Mouse (Mus musculus) lung, postnatal 25 days (tissue): ENCODE measurements around the gene Ksr1.

ENCODE experiments used
- DNase-seq: peaks from one replicate; pipeline ENCODE4 v3.0.0; 2022; ENCODE audit warnings: low spot score

The Ksr1 gene

DNA sequence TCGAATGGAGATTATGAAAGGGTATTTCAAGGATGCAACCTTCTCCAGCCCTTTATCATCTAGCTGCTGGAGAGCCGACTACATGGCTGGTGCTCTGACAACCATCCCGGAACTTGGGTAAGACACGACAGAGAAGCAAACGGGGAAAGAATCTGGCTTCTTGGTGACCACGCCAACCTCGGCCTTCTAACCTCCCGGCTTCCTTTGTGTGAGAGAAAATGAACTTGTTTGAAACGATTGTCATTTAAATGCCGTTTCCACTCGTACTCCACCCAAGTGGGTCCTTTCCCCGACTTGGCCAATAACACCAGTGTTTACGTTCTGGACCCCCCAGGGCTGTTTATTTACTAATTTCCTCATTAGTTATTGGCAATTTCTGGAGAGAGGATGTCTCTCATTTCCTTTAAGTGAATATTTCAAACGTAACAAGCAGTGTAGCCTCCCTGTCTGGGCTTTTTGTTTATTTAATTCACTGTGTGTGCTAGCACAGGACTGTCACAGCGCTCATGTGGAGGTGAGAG, 52.8 kb downstream of the Ksr1 start:
- DNase-seq, result no peak

- DNase-seq, result no peak
Measured at GRCm38 (mm10) chr11:79092802-79093201, 53.4 kb downstream of the Ksr1 start.

DNA sequence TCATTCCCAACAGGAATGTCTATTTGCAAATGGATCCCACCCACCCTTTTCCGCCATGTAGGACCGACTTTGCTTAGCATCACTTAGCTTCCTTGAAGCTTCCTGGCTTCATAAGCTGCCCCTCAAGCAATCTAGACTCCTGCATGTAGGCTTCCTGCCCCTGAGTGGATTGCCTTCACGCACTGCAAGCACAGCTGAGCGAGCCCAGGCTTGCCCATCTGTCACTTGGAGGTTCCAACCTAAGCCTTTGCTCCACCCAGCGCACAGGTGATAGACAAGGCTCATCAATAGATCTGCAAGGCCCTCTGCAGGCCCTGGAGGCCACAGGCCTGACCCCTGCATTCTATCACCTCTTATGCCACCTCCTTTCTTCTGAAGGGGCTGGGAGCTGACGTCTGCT, 54.0 kb downstream of the Ksr1 start:
- no peak for DNase-seq

GRCm38 (mm10) chr11:79089756-79090155, 56.5 kb downstream of the Ksr1 start:
- DNase-seq, result no peak

- no peak for DNase-seq
Measured at GRCm38 (mm10) chr11:79089027-79089426, 57.2 kb downstream of the Ksr1 start.

DNA sequence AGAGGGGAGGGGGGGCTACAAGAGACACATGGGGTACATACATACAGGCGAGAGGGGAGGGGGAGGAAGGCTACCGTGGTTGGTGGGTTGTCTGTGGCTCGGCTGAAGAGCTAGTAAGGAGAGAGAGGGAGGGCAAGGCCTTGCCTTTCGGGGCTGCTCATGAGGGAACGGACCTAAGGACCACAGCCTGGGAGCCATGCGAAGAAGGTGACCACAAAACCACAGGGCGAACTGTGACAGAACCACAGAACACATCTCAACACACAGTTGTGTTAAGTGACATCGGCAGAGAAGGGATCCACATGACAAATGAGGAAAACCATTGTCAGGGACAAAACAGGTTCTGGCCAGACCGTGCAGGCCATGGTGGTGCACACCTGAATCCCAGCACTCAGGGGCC, 57.9 kb downstream of the Ksr1 start:
- no peak for DNase-seq

- no peak for DNase-seq
Measured at GRCm38 (mm10) chr11:79087731-79088311, 58.4 kb downstream of the Ksr1 start.

DNA sequence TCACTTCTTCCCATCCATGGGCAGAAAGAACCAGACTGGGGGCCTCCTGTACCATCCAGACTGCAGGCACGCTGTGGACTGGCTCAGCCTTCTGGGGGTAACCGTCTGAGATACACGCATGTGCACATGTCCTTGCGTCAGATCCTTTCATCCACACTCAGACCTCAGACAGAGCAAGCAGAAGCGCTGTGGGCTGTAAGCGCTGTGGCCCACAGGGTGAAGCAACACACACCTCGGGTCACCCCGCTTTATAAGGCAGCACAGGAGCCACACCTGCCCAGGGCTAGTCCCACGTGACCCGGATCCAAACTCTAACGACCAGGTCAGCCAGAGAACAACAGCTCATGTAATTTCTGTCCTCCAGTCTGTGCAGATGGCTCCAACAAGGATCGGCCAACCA, 59.4 kb downstream of the Ksr1 start:
- DNase-seq, result no peak

- DNase-seq, result no peak
Measured at GRCm38 (mm10) chr11:79085059-79085458, 61.1 kb downstream of the Ksr1 start.

DNA sequence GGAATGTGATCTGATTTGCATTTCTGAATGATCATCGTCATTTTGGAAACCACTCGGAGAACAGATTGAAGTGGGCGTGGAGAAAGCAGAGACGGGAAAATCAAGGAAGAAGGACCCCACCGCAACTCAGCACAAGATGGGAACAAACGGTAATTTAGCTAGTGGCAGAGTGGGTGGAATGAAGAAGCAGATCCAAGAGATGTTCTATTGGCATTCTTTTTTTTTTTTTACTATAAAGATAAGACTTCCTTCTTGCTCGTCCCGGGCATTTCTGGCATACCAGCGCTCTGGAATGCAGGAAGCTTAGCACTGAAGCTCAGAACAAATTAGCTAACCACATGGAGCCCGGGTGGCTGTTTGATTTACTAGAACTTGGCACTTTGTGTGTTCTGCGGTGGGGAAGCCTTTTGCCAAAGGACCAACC, 63.2 kb downstream of the Ksr1 start:
- peak; percentile 65 for DNase-seq

DNA sequence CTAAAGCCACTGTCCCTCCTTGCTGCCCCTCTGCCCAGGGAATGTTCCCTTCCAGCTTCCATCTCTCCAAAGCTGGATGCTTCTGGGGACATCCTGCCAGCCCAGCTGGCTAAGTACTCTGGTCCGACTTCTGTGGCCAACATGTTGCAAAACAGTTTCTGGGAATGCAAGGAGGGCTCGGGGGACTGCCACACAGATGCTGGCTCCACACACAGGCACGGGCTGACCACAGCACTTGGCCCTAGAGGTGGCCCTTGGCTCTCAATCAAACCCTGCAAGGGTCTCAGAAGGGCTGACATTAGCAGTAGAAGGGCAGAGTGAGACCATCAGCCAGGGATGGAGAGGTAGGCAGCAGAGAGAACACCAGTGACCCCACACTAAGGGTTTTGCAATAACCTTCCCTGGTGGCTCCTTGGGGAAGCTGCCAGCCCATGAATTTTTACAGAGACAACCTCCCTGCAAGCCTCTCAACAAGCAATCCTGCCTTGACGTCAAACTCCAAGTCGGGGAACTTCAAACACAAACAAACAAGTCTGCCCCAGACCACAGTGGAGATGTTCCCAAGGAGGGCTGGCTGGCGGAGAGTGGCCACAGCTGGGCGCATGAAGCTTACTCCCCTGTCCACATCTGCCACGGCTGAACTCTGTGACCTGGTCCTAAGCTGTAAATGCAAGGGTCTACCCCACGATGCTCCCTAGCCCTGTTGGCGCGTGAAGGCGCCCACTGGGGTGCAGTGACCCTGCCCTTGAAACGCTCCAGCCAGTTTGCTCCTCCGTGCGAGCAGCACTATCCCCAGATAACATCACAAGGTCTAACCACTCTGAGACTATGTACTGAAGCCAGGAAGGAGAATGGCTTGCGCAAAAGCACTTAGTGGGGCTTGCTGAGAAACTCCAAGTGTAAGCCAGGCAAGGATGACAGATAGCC, 65.0 kb downstream of the Ksr1 start:
- DNase-seq, result peak; percentile 73

GRCm38 (mm10) chr11:79080081-79080480, 66.1 kb downstream of the Ksr1 start:
- DNase-seq, result peak; percentile 59

- DNase-seq, result peak; percentile 49
Measured at GRCm38 (mm10) chr11:79076484-79076883, 69.7 kb downstream of the Ksr1 start.

DNA sequence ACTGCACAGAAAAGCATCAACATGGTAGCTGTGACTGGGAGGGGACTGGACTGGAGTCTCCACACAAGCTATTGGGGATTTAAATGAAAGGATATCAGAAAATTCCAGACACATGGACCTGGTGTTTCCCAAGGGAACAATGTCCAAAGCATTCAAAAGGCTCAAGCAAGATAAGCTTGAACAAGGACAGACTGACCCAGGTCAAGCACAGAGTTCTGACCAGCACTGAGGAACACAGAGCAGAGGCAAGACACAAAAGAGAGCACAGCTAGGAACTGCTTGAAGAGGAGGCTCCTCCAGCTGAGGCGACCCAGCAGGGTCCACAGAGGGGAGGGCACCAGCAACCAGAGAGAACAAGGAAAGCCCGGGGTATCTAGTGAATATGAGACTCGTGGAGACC, 71.2 kb downstream of the Ksr1 start:
- DNase-seq, result no peak

GRCm38 (mm10) chr11:79074611-79075010, 71.6 kb downstream of the Ksr1 start:
- DNase-seq, result no peak

- DNase-seq, result no peak
Measured at GRCm38 (mm10) chr11:79073583-79073982, 72.6 kb downstream of the Ksr1 start.

DNA sequence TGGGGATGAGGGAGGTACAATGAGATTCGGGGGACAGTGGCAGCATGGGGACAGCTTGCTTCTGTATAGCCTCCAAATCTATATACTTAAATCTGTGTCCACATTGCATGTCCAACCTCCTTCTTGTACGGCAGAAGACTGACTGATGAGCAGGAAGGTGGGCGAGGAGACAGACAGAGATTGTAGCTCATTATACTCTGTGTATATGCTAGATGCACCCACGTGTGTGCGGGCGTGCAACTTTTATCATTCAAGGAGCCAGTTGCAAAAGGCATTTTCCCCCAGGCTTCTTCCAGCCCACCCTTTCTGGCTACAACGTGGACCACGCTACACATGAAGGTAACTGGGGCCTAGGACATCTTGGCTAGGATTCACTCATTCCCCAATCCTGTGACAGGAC, 74.1 kb downstream of the Ksr1 start:
- DNase-seq, result no peak

- no peak for DNase-seq
Measured at GRCm38 (mm10) chr11:79071082-79071972, 74.9 kb downstream of the Ksr1 start.

- peak; percentile 74 for DNase-seq
Measured at GRCm38 (mm10) chr11:79069453-79070153, 76.6 kb downstream of the Ksr1 start.

DNA sequence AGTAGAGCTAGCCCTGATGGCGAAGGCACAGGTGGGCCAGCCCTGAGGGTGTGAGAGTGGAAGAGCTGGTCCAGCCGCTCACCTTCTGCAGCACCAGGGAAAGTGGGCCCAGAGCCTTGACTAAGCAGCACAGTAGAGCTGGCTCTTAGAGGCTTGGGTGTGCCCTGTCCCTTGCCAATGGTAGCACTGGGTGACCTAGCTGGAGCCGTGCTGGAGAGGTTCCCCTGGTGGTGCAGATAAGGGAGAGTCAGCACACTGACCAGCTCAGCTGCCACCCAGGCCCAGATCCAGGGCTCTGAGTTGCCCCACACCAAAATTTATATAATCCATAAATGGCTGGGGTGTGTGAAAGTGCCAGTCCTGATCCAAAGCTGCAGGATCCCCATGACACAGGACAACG, 79.0 kb downstream of the Ksr1 start:
- DNase-seq, result no peak

DNA sequence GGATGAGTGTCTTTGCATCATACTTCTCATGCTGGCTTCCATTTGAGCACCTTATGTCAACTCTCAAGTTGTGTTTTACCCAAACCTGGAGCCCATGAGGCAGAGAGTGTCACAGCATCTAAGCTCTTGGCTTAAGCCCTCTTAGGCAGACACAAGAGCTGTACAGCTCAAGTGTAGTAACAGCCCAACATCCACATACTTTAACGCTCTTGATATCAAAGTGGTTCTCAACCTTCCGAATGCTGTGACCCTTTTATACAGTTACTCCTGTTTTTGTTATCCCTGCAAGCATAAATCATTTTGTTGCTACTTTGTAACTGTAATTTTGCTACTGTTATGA, 80.0 kb downstream of the Ksr1 start:
- peak; percentile 42 for DNase-seq
